Mouse (Mus musculus): ENCODE data around the gene Rbm19.

DNA sequence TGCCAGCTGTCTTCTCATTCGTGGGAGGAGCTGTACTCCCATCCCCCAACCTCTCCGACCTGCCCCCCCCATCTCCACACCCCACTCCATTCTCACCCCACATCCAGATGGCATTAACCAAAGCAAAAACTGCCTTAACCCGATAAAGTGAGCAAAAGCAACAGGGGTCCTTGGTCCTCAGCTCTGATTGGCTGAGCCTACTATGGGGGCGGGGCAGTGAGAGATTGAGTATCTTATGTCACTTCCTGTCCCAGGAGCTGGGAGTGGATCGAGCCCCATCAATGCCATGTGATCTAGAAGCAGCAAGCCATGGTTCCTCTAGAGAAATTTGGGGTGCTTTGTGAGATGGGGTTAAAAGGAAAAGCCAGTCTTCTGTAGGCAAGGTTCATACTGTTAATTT is 118.9 kb downstream of the Rbm19 start:
- TF ChIP-seq CTCF (conservative IDR thresholded peaks at IDR 0.05; ENCODE audit: low read length) = no peak
- TF ChIP-seq POU5F1 (IDR thresholded peaks at IDR 0.05; ENCODE audit: borderline replicate concordance, low read length) = no peak
- TF ChIP-seq NANOG (IDR thresholded peaks at IDR 0.05; ENCODE audit: borderline replicate concordance, low read length) = no peak
